Mouse (Mus musculus): ENCODE data around the gene Fam107a.
A peak's percentile ranks its signal among the peaks of the same experiment; 100 is the strongest.

The Fam107a gene

GRCm38 (mm10) chr14:8317194-8318097, at the start of gene Fam107a:
TSS of gene Fam107a (minus strand) at chr14:8318023.
- no peak for DNase-seq (ENCODE audit: low spot score in 2 of 2)

- no peak for DNase-seq (ENCODE audit: low spot score in 2 of 2)
These were observed 49.3 kb upstream of the Fam107a start for GRCm38 (mm10) chr14:8367121-8367520.

- DNase-seq (ENCODE audit: low spot score in 2 of 2): no peak
These were observed 48.0 kb upstream of the Fam107a start for GRCm38 (mm10) chr14:8365833-8366232.

DNA sequence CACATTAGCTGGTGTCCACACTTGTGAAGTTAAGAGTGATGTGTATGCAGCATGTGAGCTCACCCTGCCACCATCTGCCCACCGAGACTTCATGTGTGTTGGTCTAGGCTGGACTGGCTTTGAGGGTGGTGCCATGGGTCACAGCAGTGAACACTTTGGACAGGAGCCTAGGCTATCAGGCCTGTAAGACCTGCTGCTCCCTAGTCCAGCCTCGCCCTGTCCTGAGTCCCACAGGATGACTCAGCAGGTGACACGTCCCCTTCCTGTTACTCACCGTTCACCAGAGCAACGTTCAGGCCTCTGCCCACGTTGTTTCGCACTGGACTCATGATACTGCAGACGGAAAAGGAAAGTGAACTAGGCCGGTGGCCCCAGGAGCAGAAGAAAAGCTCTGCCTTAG, 39.0 kb upstream of the Fam107a start:
- DNase-seq (ENCODE audit: low spot score in 2 of 2): no peak

- DNase-seq (ENCODE audit: low spot score in 2 of 2): peak; percentile 11 to 30
These were observed 38.2 kb upstream of the Fam107a start for GRCm38 (mm10) chr14:8355999-8356501.

DNA sequence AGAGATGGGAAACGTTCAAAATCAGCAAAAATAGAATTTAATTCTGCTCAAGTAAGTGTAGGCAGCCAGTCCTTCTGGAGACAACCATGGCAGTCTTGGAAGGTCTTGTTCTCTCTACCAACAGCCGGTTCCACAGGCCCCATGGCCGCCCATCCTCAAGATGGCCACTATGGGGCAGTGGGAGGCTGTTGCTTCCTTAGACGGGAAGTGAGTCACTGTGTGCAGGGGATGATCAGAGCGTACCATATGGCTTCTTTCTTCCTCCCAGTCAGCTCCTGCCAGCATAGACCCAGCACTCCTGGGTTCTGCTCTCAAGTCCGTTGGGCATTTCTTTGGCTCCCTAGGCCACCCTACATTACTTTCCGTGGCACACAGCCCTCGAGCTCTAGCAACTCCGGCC, 31.1 kb upstream of the Fam107a start:
- DNase-seq (ENCODE audit: low spot score in 2 of 2): no peak

DNA sequence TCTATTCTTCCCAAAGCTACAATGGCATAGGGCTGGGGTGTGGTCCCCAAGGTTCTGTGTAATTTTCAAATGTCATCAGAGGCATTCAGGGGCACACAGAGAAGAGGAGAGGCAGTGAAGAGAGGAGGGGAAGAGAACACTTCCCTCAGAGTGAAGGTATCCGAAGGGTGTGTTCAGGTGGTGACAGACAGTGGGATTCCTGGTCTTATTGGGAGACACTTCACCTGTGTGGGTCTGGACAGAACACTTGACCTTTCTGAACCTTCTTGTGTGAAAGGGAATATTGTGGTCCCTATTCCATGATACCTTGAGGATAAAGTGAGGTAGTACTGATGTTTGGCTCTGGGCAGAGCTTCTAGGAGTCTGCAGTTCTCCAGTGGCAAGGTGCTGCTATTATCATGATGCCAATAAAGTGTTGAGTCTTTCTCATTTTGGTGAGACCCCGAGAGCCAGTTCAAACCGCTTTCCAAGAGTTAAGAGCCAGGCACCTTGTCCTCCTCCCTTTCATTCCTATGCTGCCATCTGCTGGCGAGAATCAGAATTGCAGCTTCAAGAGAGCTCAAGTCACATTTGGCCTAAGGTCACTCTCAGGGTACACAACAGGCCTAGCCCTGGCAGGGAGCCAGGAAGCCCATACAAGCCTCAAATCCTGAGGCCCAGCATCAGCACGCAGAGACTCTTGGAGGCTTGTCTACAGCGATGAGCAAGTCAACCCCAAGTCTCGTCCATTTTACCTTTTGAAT, 28.6 kb upstream of the Fam107a start:
- peak; percentile 51 to 73 for DNase-seq (ENCODE audit: low spot score in 2 of 2)

DNA sequence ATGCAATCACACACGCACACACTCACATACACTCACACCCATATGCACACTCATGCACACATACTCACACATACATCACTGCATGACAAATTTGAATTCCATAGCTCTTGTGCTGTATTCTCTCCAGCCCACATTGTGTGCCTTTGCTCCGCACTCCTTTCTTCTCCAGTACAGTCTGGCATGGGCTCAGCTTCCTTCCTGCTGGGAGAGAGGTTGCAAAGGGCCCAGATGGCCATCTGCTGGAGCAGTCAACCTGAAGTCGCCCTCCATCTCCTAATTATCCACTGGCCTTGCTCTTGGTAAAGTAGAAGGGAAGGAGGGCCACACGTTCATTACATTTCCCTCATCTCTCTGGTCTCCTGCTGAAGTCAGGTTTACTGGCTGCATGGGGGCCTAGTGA, 27.7 kb upstream of the Fam107a start:
- no peak for DNase-seq (ENCODE audit: low spot score in 2 of 2)

- no peak for DNase-seq (ENCODE audit: low spot score in 2 of 2)
These were observed 24.8 kb upstream of the Fam107a start for GRCm38 (mm10) chr14:8342509-8343106.

- DNase-seq (ENCODE audit: low spot score in 2 of 2): no peak
These were observed 22.4 kb upstream of the Fam107a start for GRCm38 (mm10) chr14:8340226-8340625.

GRCm38 (mm10) chr14:8335947-8336346, 18.1 kb upstream of the Fam107a start:
- no peak for DNase-seq (ENCODE audit: low spot score in 2 of 2)

DNA sequence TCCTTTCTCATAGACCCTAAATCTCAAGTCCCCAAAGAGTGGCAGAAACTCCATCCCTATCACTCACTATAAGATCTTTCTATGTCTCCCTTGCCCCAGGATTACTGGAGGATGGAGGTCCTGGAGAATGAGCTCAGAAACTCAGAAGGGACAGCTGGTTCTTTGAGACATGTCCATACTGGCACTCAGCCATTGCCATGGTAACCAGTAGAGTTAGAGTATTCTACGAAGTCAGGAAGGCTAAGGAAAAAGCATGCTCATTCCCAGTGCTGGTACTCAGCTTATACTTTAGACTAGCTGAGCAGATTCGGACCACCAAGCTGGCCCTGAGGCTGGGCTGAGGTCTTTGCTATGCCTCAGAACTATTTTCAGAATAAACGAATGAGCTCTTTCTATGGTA, 16.7 kb upstream of the Fam107a start:
- no peak for DNase-seq (ENCODE audit: low spot score in 2 of 2)

DNA sequence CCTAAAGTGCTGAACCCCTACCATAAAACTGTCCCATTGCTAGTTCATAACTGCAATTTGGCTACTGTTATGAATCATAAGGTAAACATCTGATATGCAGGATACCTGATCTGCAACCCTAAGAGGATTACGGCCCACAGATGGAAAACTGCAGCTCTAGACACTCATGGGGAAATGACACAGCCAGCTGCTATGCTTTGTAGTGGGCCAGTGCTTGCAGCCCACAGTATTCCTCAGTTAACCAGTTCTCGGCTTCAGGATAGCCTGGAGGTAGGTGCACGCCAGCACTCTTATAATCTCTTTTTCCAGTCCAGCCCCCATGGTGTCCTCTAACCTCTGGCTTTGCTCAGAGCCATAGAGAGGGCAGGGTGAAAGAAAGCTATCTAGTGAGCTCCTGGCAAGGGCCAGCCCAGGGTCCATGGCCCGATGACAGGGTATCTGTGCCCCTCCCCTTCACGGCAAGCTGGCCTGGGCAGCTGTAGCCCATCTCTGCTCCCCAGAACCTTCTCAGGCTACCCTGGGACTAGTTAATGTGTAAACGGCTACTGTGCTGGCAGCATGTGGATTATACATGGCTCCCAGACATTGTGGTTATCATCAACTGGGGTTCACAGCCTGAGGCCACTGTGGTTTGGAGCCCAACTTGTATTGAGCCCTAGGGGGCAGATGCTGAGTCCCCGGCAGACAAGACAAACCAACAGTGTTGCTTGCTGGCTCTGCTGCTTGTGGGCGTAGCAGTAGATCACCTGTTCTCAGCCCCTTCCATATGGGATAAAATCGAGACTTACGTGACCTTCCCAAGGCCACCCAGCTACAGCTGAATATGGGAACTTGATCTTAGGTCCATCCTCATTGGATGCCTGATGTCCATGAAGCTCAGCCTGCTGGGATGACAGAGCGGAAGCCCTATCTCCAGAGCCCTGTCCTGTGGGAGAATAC, 14.8 kb upstream of the Fam107a start:
- DNase-seq (ENCODE audit: low spot score in 2 of 2): no peak

DNA sequence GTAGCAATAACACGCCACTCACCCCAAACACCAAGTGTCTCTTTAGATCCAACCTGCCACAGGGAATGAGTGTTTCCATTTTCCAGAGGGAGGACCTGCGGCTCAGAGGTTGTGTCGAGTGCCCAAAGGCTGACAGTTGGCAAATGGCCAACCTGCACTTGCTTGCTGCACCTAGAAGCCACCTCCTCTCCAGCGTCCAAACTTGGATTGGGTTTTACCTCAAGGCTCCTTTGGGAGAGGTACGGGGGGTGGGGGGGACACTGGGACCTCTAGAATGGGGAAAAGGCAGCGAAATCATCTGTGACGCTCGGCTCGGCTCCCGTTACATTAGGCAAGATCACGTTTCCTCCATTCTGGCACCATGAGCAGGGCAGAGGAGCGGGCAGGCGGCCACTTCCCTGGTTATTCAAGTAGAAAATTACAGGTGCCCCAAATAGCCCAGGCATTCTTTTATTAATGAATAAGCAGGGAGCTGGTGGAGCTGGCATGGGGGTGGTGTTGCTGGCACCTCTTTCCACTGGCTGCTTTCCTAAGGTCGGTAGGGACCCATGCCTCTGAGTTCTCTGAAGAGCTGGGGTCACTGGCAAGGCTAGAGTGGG, 13.6 kb upstream of the Fam107a start:
- no peak for DNase-seq (ENCODE audit: low spot score in 2 of 2)

DNA sequence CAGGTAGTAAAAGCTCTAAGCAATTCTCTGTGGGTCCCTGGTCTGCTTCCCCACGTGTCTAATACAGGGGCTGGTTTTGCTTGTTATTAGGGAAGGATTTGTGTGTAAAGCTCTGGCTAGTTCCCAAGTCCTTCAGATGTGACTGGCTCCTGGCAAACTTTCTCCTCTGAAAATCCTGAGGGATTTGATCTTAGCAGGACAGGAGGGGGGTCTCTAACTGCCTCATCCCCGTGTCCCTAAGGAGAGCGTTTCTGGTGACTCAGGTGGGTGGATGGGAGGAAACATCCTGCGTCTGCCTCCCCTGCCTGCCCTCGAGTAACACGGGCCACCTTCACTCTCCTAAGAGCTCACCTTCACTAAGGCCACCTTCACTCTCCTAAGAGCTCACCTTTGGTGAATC, 12.6 kb upstream of the Fam107a start:
- DNase-seq (ENCODE audit: low spot score in 2 of 2): no peak

DNA sequence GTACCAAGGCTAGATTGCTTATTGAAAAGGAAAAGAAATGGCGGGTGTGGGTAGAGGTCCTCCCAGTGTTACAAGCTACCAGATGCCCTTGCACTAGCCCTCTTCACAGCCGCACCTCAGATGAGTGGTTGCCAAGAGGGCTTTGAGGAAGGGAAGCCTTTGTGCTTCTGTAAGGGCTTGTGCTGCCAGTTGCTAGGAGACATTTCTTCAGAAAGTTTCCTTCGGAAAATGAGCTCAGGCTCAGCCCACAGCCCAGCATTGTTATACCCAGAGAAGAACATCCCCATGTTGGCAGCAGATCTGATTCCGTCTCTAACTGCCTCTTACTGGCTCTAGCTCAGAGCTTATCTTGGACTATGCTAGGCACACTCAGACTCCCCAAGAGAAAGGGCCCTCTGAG, 11.7 kb upstream of the Fam107a start:
- no peak for DNase-seq (ENCODE audit: low spot score in 2 of 2)

GRCm38 (mm10) chr14:8327371-8327770, 9.5 kb upstream of the Fam107a start:
- DNase-seq (ENCODE audit: low spot score in 2 of 2): no peak

DNA sequence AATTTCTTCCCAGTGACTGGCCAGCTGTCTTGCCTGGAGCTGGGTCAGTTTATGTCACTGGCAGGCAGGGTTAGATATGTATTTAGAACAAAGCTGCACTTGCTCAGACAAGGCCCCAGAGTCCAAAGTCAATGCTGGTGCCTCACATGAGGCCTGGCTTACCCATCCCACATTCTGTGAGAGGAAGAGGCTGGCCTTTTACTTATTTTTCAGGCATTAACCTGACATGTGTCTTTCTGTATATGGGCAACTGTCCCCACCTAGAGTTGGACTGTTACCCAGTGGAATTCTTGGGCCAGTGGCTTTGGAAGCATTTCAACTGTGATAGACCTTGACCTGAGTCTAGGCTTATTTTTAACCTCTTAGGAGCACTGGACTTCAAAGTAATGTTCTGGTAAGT, 9.1 kb upstream of the Fam107a start:
- DNase-seq (ENCODE audit: low spot score in 2 of 2): no peak

- no peak for DNase-seq (ENCODE audit: low spot score in 2 of 2)
These were observed 7.9 kb upstream of the Fam107a start for GRCm38 (mm10) chr14:8325746-8326145.

DNA sequence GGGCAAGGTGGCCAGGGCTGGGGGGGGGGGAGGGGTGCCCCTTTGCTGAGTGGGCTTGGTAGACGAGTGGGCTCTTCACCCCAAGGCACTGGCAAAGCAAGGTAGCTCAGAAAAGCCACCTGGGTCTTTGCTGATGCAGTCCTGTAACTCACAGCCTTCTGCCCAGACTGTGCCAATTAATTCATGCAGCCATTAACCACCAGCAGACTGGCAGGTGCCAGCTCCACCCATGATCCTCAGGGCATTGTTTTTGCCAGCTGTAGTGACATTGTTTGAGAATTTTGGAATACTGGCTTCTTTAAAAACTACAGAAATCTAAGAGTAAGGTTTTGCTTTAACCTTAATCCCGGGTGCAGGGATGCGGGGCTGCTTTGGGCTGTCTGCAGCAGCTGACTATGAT, 2.7 kb upstream of the Fam107a start:
- no peak for DNase-seq (ENCODE audit: low spot score in 2 of 2)

All from spleen, postnatal 14 days (tissue).